Mouse (Mus musculus) cortical plate, adult 2 months (tissue): ENCODE data around the gene Golga5.

Source experiments
- CTCF ChIP-seq: fragments of 200-500 bp; IDR thresholded peaks from 2 replicates; pipeline ENCODE4 v1.5.1; 2011; ENCODE audit warnings: mild to moderate bottlenecking, control low read depth, low read length; ENCODE audit not compliant: insufficient read depth; ENCODE audit errors: extremely low read depth
- POLR2A ChIP-seq: fragments of 200-500 bp; IDR thresholded peaks from 2 replicates; pipeline ENCODE4 v1.6.1; 2011; ENCODE audit warnings: mild to moderate bottlenecking, low read length, control low read depth; ENCODE audit not compliant: insufficient read depth; ENCODE audit errors: extremely low read depth

DNA sequence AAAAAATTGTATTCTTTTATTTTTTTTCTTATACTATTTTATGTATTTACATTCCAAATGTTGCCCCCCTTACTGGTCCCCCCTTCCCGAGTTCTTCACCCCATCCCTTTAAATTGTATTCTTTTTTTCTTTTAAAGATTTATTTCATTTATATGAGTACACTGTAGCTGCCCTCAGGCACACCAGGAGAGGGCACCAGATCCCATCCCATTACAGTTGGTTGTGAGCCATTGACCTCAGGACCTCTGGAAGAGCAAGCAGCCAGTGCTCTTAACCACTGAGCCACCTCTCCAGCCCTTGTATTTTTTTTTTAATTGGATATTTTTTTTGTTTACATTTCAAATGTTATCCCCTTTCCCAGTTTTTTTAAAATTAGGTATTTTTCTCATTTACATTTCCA lies 799 bp upstream of the Golga5 start:
- TF ChIP-seq POLR2A (no peak), CTCF (no peak)
